Mouse (Mus musculus) small intestine, adult 2 months (tissue): ENCODE results near the gene Atg2b. TPM values are rescaled to one million over a fixed set of nuclear protein-coding genes. Genes with fewer than 3 reads are reported as not detected.

ENCODE experiments used
- H3K27ac ChIP-seq: fragments of 200-500 bp; 2 replicates; pipeline ENCODE4 v1.5.1; 2012; ENCODE audit warnings: low read depth, low read length, control low read depth, inconsistent platforms; ENCODE audit not compliant: insufficient read depth
- H3K27me3 ChIP-seq: fragments of 200-500 bp; 2 replicates; pipeline ENCODE4 v1.6.1; 2012; ENCODE audit warnings: mild to moderate bottlenecking, moderate library complexity, low read length, inconsistent platforms; ENCODE audit not compliant: control insufficient read depth, insufficient read depth
- H3K36me3 ChIP-seq: fragments of 200-500 bp; 2 replicates; pipeline ENCODE4 v1.6.1; 2012; ENCODE audit warnings: mild to moderate bottlenecking, low read length, control low read depth, inconsistent platforms; ENCODE audit not compliant: control insufficient read depth, insufficient read depth
- H3K4me1 ChIP-seq: fragments of 200-500 bp; 2 replicates; pipeline ENCODE4 v1.6.1; 2012; ENCODE audit warnings: low read length, inconsistent platforms, mixed read lengths; ENCODE audit not compliant: control insufficient read depth, insufficient read depth, insufficient read length
- H3K4me3 ChIP-seq: fragments of 200-500 bp; 2 replicates; pipeline ENCODE4 v1.5.1; 2012; ENCODE audit warnings: low read depth, mild to moderate bottlenecking, control low read depth, inconsistent platforms, low read length, moderate library complexity
- CTCF ChIP-seq: fragments of 200-500 bp; IDR thresholded peaks from 2 replicates; pipeline ENCODE4 v1.5.1; 2012; ENCODE audit warnings: low read depth, mild to moderate bottlenecking, control low read depth, inconsistent platforms, low read length, moderate library complexity, mixed read lengths; ENCODE audit not compliant: insufficient replicate concordance, insufficient read length; ENCODE audit errors: extremely low read depth
- POLR2A ChIP-seq: fragments of 200-500 bp; IDR thresholded peaks from 2 replicates; pipeline ENCODE4 v1.6.1; 2012; ENCODE audit warnings: low read depth, mild to moderate bottlenecking, control low read depth, inconsistent platforms, low read length, moderate library complexity
- WGBS: fragments of 180-500 bp; shearing (Covaris S2); methylation state at CpG from one replicate; pipeline ENCODE4 v1.1.7; 2018; 5-methylcytosine and 5-hydroxymethylcytosine counted together
- polyA plus RNA-seq: library from polyadenylated mRNA; depleted of rRNA; stranded (reverse); fragments of >200 nt; gene quantifications from 2 replicates; pipeline ENCODE4 v1.2.3, GENCODE M21; 2012

Atg2b gene
- polyA plus RNA-seq, 1 experiment: 9.8 TPM

GRCm38 (mm10) chr12:105695848-105696247, 10.8 kb upstream of the Atg2b start:
- Histone ChIP-seq H3K36me3 (peaks cover 18% of the 10 kb centered on the region), H3K4me3 (no peak overlapping the region), H3K4me1 (no peaks in the 10 kb centered on the region), H3K27ac (no peak overlapping the region), H3K27me3 (no peaks in the 10 kb centered on the region)
- WGBS: 84% methylated on average over 7 of the region's 7 CpGs
- TF ChIP-seq POLR2A (no peak), CTCF (no peak)

GRCm38 (mm10) chr12:105694021-105694420, 9.0 kb upstream of the Atg2b start:
- Histone ChIP-seq H3K4me3 (no peak overlapping the region), H3K4me1 (no peaks in the 10 kb centered on the region), H3K27me3 (no peaks in the 10 kb centered on the region), H3K27ac (no peak overlapping the region), H3K36me3 (peaks cover 11% of the 10 kb centered on the region)
- no peak for TF ChIP-seq POLR2A
- TF ChIP-seq CTCF: no peak
- WGBS: 100% methylated on average over 2 of the region's 2 CpGs

GRCm38 (mm10) chr12:105689435-105689834, 4.4 kb upstream of the Atg2b start:
- TF ChIP-seq POLR2A: no peak
- no peak overlapping the region for H3K27ac ChIP-seq
- H3K4me1 ChIP-seq: peaks cover 3% of the 10 kb centered on the region
- peaks cover 6% of the 10 kb centered on the region for H3K36me3 ChIP-seq
- 90% methylated on average over 13 of the region's 13 CpGs for WGBS
- H3K4me3 ChIP-seq: no peak overlapping the region
- no peaks in the 10 kb centered on the region for H3K27me3 ChIP-seq

GRCm38 (mm10) chr12:105688546-105688945, 3.5 kb upstream of the Atg2b start:
- TF ChIP-seq CTCF (no peak), POLR2A (no peak)
- WGBS: 84% methylated on average over 4 of the region's 4 CpGs
- H3K4me3 ChIP-seq: no peak overlapping the region
- H3K4me1 ChIP-seq: peaks cover 3% of the 10 kb centered on the region
- H3K27ac ChIP-seq: no peak overlapping the region
- no peaks in the 10 kb centered on the region for H3K27me3 ChIP-seq
- peaks cover 6% of the 10 kb centered on the region for H3K36me3 ChIP-seq

GRCm38 (mm10) chr12:105687416-105687815, 2.4 kb upstream of the Atg2b start:
- no peaks in the 10 kb centered on the region for H3K27me3 ChIP-seq
- peaks cover 5% of the 10 kb centered on the region for H3K4me1 ChIP-seq
- peaks cover 6% of the 10 kb centered on the region for H3K36me3 ChIP-seq
- WGBS: 24% methylated on average over 4 of the region's 4 CpGs
- no peak overlapping the region for H3K4me3 ChIP-seq
- TF ChIP-seq POLR2A (no peak), CTCF (no peak)
- peak overlapping the region; percentile 72 for H3K27ac ChIP-seq

GRCm38 (mm10) chr12:105686791-105687190, 1.8 kb upstream of the Atg2b start:
- Histone ChIP-seq H3K27ac (peak overlapping the region; percentile 72), H3K4me3 (no peak overlapping the region), H3K36me3 (peaks cover 2% of the 10 kb centered on the region), H3K27me3 (no peaks in the 10 kb centered on the region), H3K4me1 (peaks cover 5% of the 10 kb centered on the region)
- 81% methylated on average over 3 of the region's 3 CpGs for WGBS
- no peak for TF ChIP-seq POLR2A
- no peak for TF ChIP-seq CTCF

- H3K36me3 ChIP-seq: no peaks in the 10 kb centered on the region
- H3K27ac ChIP-seq: peak within 1 kb of the TSS; percentile 77
- peaks cover 5% of the 10 kb centered on the region for H3K4me1 ChIP-seq
- TF ChIP-seq CTCF (no peak), POLR2A (peak; percentile 43; the same call in 1 of the 2 replicates)
- WGBS: under 1% methylated on average over 41 of the region's 41 CpGs
- H3K4me3 ChIP-seq: peak within 1 kb of the TSS; percentile 90
- H3K27me3 ChIP-seq: no peaks in the 10 kb centered on the region
Observed at GRCm38 (mm10) chr12:105683933-105684901, 794 bp downstream of the Atg2b start, which contains the start of gene Gskip. Gene Gskip, plus strand, starts transcription at chr12:105684829.
